Mouse (Mus musculus): ENCODE data around the gene Hpn. TPM values are rescaled to one million over a fixed set of nuclear protein-coding genes. Genes with fewer than 3 reads are reported as not detected.
A peak's percentile ranks its signal among the peaks of the same experiment; 100 is the strongest.

Hpn gene
- polyA plus RNA-seq, 1 experiment from 2014 or later, result 77.0 TPM

DNA sequence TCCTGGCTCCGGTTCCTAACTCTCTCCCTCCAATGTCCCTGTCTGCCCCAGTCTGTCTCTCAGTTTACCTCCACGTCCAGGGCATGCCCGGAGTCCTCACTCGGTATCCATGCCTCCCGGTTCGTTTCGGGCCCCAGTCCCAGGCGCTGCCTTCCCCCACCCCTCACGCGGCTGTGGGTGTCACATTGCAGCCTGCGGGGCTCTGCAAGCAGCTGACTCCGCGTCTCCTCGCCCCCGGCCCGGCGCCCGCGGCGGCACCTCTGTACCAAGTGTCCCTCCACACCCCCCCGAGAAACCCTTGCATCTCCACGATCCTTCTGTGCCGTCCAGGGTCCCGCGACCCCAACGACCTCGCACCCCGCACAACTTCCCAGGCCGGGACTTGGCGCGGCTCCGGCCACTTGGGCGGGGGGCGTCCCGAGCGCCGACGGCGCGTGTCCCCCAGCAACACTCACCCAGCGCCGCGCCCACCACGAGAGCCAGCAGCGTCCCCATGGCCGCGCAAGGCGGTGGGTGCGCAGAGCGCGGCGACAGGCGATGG is 11.2 kb upstream of the Hpn start:
- Histone ChIP-seq H3K9me3 (ENCODE audit: low read length) (no peaks in the 10 kb centered on the region), H3K4me1 (ENCODE audit: insufficient read depth, low read length) (peaks cover 16% of the 10 kb centered on the region; the same call in 1 of the 2 replicates), H3K36me3 (ENCODE audit: insufficient read depth, low read length) (peaks cover 32% of the 10 kb centered on the region), H3K4me3 (ENCODE audit: low read length) (peak overlapping the region; percentile 61), H3K4me2 (replicated peaks; ENCODE audit: low read depth, low read length) (peak overlapping the region; percentile 99), H3K27ac (ENCODE audit: low read length) (no peak overlapping the region), H3K9ac (replicated peaks; ENCODE audit: low read length) (peak overlapping the region; percentile 65), H3K27me3 (ENCODE audit: insufficient read depth, low read length) (peaks cover 34% of the 10 kb centered on the region)
- ATAC-seq (ENCODE audit: low FRiP score, low TSS enrichment), result no peak
- 3% methylated on average over 47 of the region's 53 CpGs for WGBS

DNA sequence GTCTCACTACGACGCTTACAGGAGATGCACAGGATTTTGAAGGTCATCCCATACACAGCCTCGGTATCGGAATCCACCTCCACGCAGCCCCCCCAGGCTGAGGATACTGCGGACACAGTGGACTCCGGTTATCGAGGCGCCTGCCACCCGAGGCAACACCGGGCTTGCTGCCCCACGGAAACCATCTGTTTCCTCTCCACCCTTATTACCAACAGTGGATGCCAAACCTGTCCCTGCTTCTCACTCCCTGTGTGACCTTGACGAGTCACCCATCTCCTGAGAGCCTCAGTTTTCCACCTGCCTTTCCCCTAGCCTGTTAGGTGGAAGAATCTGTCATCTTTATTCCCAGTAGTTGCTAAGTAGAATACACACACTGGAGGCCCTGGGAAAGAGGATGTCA is 10.0 kb upstream of the Hpn start:
- Histone ChIP-seq H3K27me3 (ENCODE audit: insufficient read depth, low read length) (peaks cover 34% of the 10 kb centered on the region), H3K9ac (replicated peaks; ENCODE audit: low read length) (no peak overlapping the region), H3K4me2 (replicated peaks; ENCODE audit: low read depth, low read length) (no peak overlapping the region), H3K36me3 (ENCODE audit: insufficient read depth, low read length) (peaks cover 20% of the 10 kb centered on the region), H3K4me3 (ENCODE audit: low read length) (no peak overlapping the region), H3K4me1 (ENCODE audit: insufficient read depth, low read length) (peaks cover 16% of the 10 kb centered on the region; the same call in 1 of the 2 replicates), H3K9me3 (ENCODE audit: low read length) (no peaks in the 10 kb centered on the region), H3K27ac (ENCODE audit: low read length) (no peak overlapping the region)
- 82% methylated on average over 13 of the region's 13 CpGs for WGBS
- ATAC-seq (ENCODE audit: low FRiP score, low TSS enrichment), result no peak

DNA sequence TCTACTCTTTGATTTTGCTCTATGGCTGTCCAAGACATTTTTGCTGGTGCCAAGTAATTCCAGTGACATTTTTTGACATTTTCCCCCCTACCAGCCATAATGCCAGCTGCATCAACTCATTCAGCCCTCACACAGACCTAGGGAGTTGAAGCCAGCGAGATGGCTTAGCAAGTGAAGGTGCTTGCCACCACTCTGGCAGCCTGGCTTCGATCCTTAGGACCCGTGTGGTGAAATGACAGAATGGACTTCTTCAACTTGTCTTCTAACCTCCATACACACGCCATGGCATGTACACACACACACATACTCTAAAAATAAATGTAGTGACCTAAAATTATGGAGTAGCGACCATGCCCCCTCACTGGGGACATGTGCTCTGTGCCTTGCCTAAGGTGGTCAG is 9.3 kb upstream of the Hpn start:
- H3K4me2 ChIP-seq (replicated peaks; ENCODE audit: low read depth, low read length), result no peak overlapping the region

DNA sequence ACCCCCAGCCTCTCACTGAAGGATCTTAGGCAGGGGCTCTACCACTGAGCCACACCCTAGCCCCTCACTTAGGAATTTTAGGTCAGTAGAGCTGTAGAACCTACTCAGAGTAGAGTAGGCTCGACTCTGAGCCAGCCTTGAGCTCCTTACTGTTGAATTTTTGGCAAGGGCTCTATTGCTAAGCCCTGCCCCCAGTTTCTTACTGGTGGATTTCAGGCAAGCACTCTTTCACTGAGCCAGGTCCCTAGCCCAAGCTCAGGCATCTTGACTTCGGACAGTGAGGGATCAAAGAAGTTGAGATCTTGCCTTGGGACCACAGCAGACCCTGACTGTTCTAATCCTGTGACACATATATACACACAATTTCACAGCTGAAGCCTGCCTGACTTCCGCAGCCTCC is 8.6 kb upstream of the Hpn start:
- peaks cover 34% of the 10 kb centered on the region for H3K27me3 ChIP-seq (ENCODE audit: insufficient read depth, low read length)
- no peak for ATAC-seq (ENCODE audit: low FRiP score, low TSS enrichment)
- no peak overlapping the region for H3K4me2 ChIP-seq (replicated peaks; ENCODE audit: low read depth, low read length)
- H3K4me3 ChIP-seq (ENCODE audit: low read length), result no peak overlapping the region
- H3K27ac ChIP-seq (ENCODE audit: low read length), result no peak overlapping the region
- H3K4me1 ChIP-seq (ENCODE audit: insufficient read depth, low read length), result peaks cover 16% of the 10 kb centered on the region; the same call in 1 of the 2 replicates
- WGBS, result 68% methylated on average over 3 of the region's 3 CpGs
- no peak overlapping the region for H3K9ac ChIP-seq (replicated peaks; ENCODE audit: low read length)
- H3K9me3 ChIP-seq (ENCODE audit: low read length), result no peaks in the 10 kb centered on the region
- H3K36me3 ChIP-seq (ENCODE audit: insufficient read depth, low read length), result peaks cover 6% of the 10 kb centered on the region; the same call in 1 of the 2 replicates

More for the DNA sequence above, 9.3 kb upstream of the Hpn start:
- Histone ChIP-seq H3K27me3 (ENCODE audit: insufficient read depth, low read length) (peaks cover 34% of the 10 kb centered on the region), H3K27ac (ENCODE audit: low read length) (no peak overlapping the region), H3K4me1 (ENCODE audit: insufficient read depth, low read length) (peaks cover 16% of the 10 kb centered on the region; the same call in 1 of the 2 replicates), H3K9me3 (ENCODE audit: low read length) (no peaks in the 10 kb centered on the region), H3K4me3 (ENCODE audit: low read length) (no peak overlapping the region), H3K36me3 (ENCODE audit: insufficient read depth, low read length) (peaks cover 13% of the 10 kb centered on the region), H3K9ac (replicated peaks; ENCODE audit: low read length) (no peak overlapping the region)
- ATAC-seq (ENCODE audit: low FRiP score, low TSS enrichment), result no peak
- 84% methylated on average over 5 of the region's 5 CpGs for WGBS

- H3K9ac ChIP-seq (replicated peaks; ENCODE audit: low read length), result no peak overlapping the region
- 89% methylated on average over 16 of the region's 16 CpGs for WGBS
Observed at GRCm38 (mm10) chr7:31122641-31123631, 7.8 kb upstream of the Hpn start.

GRCm38 (mm10) chr7:31119556-31119955 is 4.5 kb upstream of the Hpn start:
- no peaks in the 10 kb centered on the region for H3K36me3 ChIP-seq (ENCODE audit: insufficient read depth, low read length)
- H3K4me1 ChIP-seq (ENCODE audit: insufficient read depth, low read length), result peaks cover 21% of the 10 kb centered on the region
- 89% methylated on average over 5 of the region's 5 CpGs for WGBS
- no peak overlapping the region for H3K4me3 ChIP-seq (ENCODE audit: low read length)
- peaks cover 3% of the 10 kb centered on the region; the same call in 1 of the 2 replicates for H3K27me3 ChIP-seq (ENCODE audit: insufficient read depth, low read length)
- no peak overlapping the region for H3K4me2 ChIP-seq (replicated peaks; ENCODE audit: low read depth, low read length)
- H3K9ac ChIP-seq (replicated peaks; ENCODE audit: low read length), result no peak overlapping the region
- H3K27ac ChIP-seq (ENCODE audit: low read length), result no peak overlapping the region
- ATAC-seq (ENCODE audit: low FRiP score, low TSS enrichment), result no peak
- H3K9me3 ChIP-seq (ENCODE audit: low read length), result no peaks in the 10 kb centered on the region

More at GRCm38 (mm10) chr7:31122641-31123631, 7.8 kb upstream of the Hpn start:
- no peak for ATAC-seq (ENCODE audit: low FRiP score, low TSS enrichment)
- Histone ChIP-seq H3K4me3 (ENCODE audit: low read length) (no peak overlapping the region), H3K4me1 (ENCODE audit: insufficient read depth, low read length) (peaks cover 16% of the 10 kb centered on the region; the same call in 1 of the 2 replicates), H3K9me3 (ENCODE audit: low read length) (no peaks in the 10 kb centered on the region), H3K36me3 (ENCODE audit: insufficient read depth, low read length) (no peaks in the 10 kb centered on the region), H3K27ac (ENCODE audit: low read length) (no peak overlapping the region), H3K27me3 (ENCODE audit: insufficient read depth, low read length) (peaks cover 34% of the 10 kb centered on the region), H3K4me2 (replicated peaks; ENCODE audit: low read depth, low read length) (no peak overlapping the region)

GRCm38 (mm10) chr7:31118486-31118885 is 3.4 kb upstream of the Hpn start:
- Histone ChIP-seq H3K9me3 (ENCODE audit: low read length) (no peaks in the 10 kb centered on the region), H3K4me1 (ENCODE audit: insufficient read depth, low read length) (peaks cover 21% of the 10 kb centered on the region), H3K36me3 (ENCODE audit: insufficient read depth, low read length) (no peaks in the 10 kb centered on the region), H3K9ac (replicated peaks; ENCODE audit: low read length) (no peak overlapping the region), H3K27ac (ENCODE audit: low read length) (no peak overlapping the region), H3K27me3 (ENCODE audit: insufficient read depth, low read length) (no peaks in the 10 kb centered on the region), H3K4me3 (ENCODE audit: low read length) (no peak overlapping the region), H3K4me2 (replicated peaks; ENCODE audit: low read depth, low read length) (no peak overlapping the region)
- no peak for ATAC-seq (ENCODE audit: low FRiP score, low TSS enrichment)
- WGBS, result 81% methylated on average over 7 of the region's 7 CpGs

DNA sequence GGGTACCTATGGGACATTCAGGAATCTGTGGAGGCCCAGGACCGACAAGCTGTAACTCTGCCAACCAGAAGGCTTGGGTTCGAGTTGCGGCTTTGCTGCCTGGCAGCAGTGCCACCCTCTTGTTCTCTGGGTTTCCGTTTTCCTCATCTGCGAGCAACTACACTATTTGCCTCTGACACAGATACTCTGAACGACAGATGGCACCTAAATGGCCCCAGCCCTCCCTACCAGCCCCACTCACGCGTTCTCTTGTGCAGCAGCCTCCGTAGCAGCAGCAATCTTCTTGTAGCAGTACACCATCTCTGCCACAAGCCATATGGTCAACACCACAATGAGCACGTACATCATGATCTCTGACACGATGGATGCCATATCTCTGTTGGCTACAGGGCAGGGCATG is 2.4 kb upstream of the Hpn start:
- H3K27me3 ChIP-seq (ENCODE audit: insufficient read depth, low read length), result no peaks in the 10 kb centered on the region
- 88% methylated on average over 11 of the region's 11 CpGs for WGBS
- no peaks in the 10 kb centered on the region for H3K9me3 ChIP-seq (ENCODE audit: low read length)
- H3K4me2 ChIP-seq (replicated peaks; ENCODE audit: low read depth, low read length), result no peak overlapping the region
- H3K27ac ChIP-seq (ENCODE audit: low read length), result no peak overlapping the region
- H3K9ac ChIP-seq (replicated peaks; ENCODE audit: low read length), result no peak overlapping the region
- ATAC-seq (ENCODE audit: low FRiP score, low TSS enrichment), result no peak
- no peaks in the 10 kb centered on the region for H3K36me3 ChIP-seq (ENCODE audit: insufficient read depth, low read length)
- H3K4me1 ChIP-seq (ENCODE audit: insufficient read depth, low read length), result peaks cover 21% of the 10 kb centered on the region
- H3K4me3 ChIP-seq (ENCODE audit: low read length), result no peak overlapping the region

- Histone ChIP-seq H3K36me3 (ENCODE audit: insufficient read depth, low read length) (no peaks in the 10 kb centered on the region), H3K9me3 (ENCODE audit: low read length) (no peaks in the 10 kb centered on the region), H3K4me3 (ENCODE audit: low read length) (no peak overlapping the region), H3K4me1 (ENCODE audit: insufficient read depth, low read length) (peaks cover 27% of the 10 kb centered on the region), H3K4me2 (replicated peaks; ENCODE audit: low read depth, low read length) (no peak overlapping the region), H3K27me3 (ENCODE audit: insufficient read depth, low read length) (no peaks in the 10 kb centered on the region), H3K9ac (replicated peaks; ENCODE audit: low read length) (no peak overlapping the region), H3K27ac (ENCODE audit: low read length) (no peak overlapping the region)
- WGBS, result 39% methylated on average over 15 of the region's 16 CpGs
- no peak for ATAC-seq (ENCODE audit: low FRiP score, low TSS enrichment)
Observed at GRCm38 (mm10) chr7:31116721-31117145, 1.6 kb upstream of the Hpn start.
